Mouse (Mus musculus) erythroblast, embryonic 14.5 days (primary cell): ENCODE data around the gene Ptpn13.

Source experiments
- GATA1 ChIP-seq: IDR thresholded peaks from 2 replicates; pipeline ENCODE4 v1.6.1; 2012; ENCODE audit warnings: low read length, inconsistent platforms, mixed read lengths
- TAL1 ChIP-seq: IDR thresholded peaks from 3 replicates; pipeline ENCODE4 v1.6.1; 2012; ENCODE audit warnings: low read length, inconsistent platforms, mixed read lengths

GRCm38 (mm10) chr5:103458959-103459675 is 34.1 kb downstream of the Ptpn13 start:
- no peak for TF ChIP-seq TAL1
- TF ChIP-seq GATA1, result no peak
